Mouse (Mus musculus) cerebellum, adult (tissue): Measurements from ENCODE around the gene Supt4a.
A peak's percentile ranks its signal among the peaks of the same experiment; 100 is the strongest.

Experiments
- ATAC-seq: cut with Nextera tagmentation; 2 replicates; pipeline ENCODE4 v1.9.2; 2017; ENCODE audit warnings: mild to moderate bottlenecking, moderate library complexity, mixed read lengths; ENCODE audit not compliant: insufficient number of reproducible peaks, low FRiP score, low TSS enrichment

Gene Supt4a

GRCm38 (mm10) chr11:87762702-87763385 is 25.5 kb downstream of the Supt4a start:
- ATAC-seq: no peak

- peak; percentile 31; the same call in 1 of the 2 replicates for ATAC-seq
Measured at GRCm38 (mm10) chr11:87763511-87763987, 26.2 kb downstream of the Supt4a start.

GRCm38 (mm10) chr11:87763988-87764876 is 26.9 kb downstream of the Supt4a start:
- ATAC-seq: peak; percentile 28; the same call in 1 of the 2 replicates

GRCm38 (mm10) chr11:87768745-87769144 is 31.4 kb downstream of the Supt4a start:
- no peak for ATAC-seq

- ATAC-seq: no peak
Measured at GRCm38 (mm10) chr11:87770989-87771388, 33.6 kb downstream of the Supt4a start.

- ATAC-seq: no peak
Measured at GRCm38 (mm10) chr11:87772354-87772753, 35.0 kb downstream of the Supt4a start.

GRCm38 (mm10) chr11:87778100-87778765 is 40.9 kb downstream of the Supt4a start:
- peak; percentile 65 for ATAC-seq

- peak; percentile 36; the same call in 1 of the 2 replicates for ATAC-seq
Measured at GRCm38 (mm10) chr11:87778915-87779314, 41.6 kb downstream of the Supt4a start.

GRCm38 (mm10) chr11:87779392-87779791 is 42.0 kb downstream of the Supt4a start:
- ATAC-seq: no peak

GRCm38 (mm10) chr11:87780130-87780529 is 42.8 kb downstream of the Supt4a start:
- no peak for ATAC-seq

- ATAC-seq: no peak
Measured at GRCm38 (mm10) chr11:87790088-87790487, 52.7 kb downstream of the Supt4a start.
